ENCODE assay signal across 8 mouse cellular contexts in the genomic region with DNA sequence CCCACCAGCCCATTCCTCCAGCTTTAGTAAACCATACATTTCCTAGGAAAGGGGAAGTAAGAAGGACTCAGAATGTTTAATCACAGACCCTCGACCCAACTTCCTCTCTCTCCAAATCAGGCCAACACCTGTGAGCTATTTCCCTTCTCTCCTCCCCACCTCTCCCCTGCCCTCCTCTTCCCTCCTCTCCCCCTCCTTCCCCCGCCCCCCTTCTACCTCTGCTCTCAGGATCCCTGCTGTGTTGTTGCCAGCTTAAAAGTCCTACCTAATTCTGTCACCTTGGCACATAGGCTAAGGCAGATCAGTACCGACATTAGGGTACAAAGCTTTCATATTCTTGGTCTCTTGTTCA. TPM values are rescaled to one million over a fixed set of nuclear protein-coding genes. Genes with fewer than 3 reads are reported as not detected.
DNase-seq lines count a peak whose midpoint lies in the region.

No protein-coding gene starts in this region.

- DNase-seq in cerebellum, adult 9-11 months = peak; percentile 28
- DNase-seq in cerebellum, adult 11 months = no peak
- peak; percentile 57 to 67 for DNase-seq in spleen, postnatal 36 days (ENCODE audit: low spot score in 2 of 2)
- no peak for DNase-seq in spleen, postnatal 14 days (ENCODE audit: low spot score in 2 of 2)
- no peak for DNase-seq in yolk sac, embryonic 10.5 days (ENCODE audit: low spot score)
- no peak for DNase-seq in cerebellum, postnatal 14 days
- no peak for DNase-seq in ovary, postnatal 36 days (ENCODE audit: low spot score)

- H3K36me3 ChIP-seq in macrophage (ENCODE audit: inconsistent target) = no peaks in the 10 kb centered on the region

- peaks cover 5% of the 10 kb centered on the region; the same call in 1 of the 2 replicates for H3K79me2 ChIP-seq in macrophage (ENCODE audit: inconsistent target)

- peak overlapping the region; percentile 2; the same call in 1 of the 2 replicates for H3K27ac ChIP-seq in macrophage

- peak overlapping the region; percentile 46 for H3K4me3 ChIP-seq in macrophage (ENCODE audit: inconsistent target)

- 12% methylated on average over 3 of the region's 3 CpGs for WGBS in macrophage (ENCODE audit: missing documents)

RNA-seq across cellular contexts. Expression of a gene that starts 0.8 kb away (rescaled TPM):
- 10 to 100 TPM in 7 of 26 experiments, 1 to 10 TPM in 19; 2.8 to 38.2 (median 5.6) TPM for total RNA-seq in macrophage (2018; cell fraction: chromatin; rRNA removed)
- total RNA-seq in macrophage (2018; cell fraction: cytosol; rRNA removed) = 1 to 10 TPM; 2.1 to 9.4 (median 2.7) TPM
- total RNA-seq in macrophage (2018; cell fraction: nucleus; rRNA removed) = 10 to 100 TPM in 7 of 26 experiments, 1 to 10 TPM in 19; 3.4 to 29.8 (median 5.6) TPM
- 1.9 to 2.8 TPM (median 2.8 TPM) in 3 replicates for polyA plus RNA-seq in macrophage (2018)

Comparison
In these comparisons a context has a peak if more than half of its experiments do, and no peak if none do; other contexts are left out.
1. DNase-seq: peak in cerebellum, adult 9-11 months (single experiment) and spleen, postnatal 36 days (2 of 2); none in cerebellum, adult 11 months (single experiment), spleen, postnatal 14 days (0 of 2), yolk sac, embryonic 10.5 days (single experiment), cerebellum, postnatal 14 days (0 of 2) and ovary, postnatal 36 days (single experiment).